Mouse (Mus musculus): ENCODE results near the gene Rbfox2. TPM values are rescaled to one million over a fixed set of nuclear protein-coding genes. Genes with fewer than 3 reads are reported as not detected.

Gene Rbfox2
- polyA plus RNA-seq, 1 experiment: 78.3 TPM

DNA sequence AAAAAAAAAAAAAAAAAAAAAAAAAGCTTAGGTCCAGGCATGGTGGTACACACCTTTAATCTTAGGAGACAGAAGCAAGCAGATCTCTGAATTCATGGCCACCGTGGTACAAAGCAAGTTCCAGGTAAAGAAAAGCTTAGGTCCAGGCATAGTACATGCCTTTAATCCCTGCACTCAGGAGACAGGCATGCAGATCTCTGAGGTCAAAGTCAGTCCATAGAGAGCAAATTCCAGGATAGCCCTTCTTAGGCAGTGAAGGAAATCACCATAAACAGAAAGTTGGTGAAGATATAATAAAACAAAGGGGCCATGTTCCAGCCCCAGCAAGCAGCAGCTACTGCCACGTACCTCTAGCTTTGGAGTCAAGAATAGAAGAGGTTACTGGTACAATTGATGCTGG is 44.0 kb downstream of the Rbfox2 start:
- H3K9ac ChIP-seq (ENCODE audit: low read depth, poor library complexity, severe bottlenecking): no peak overlapping the region
- H3K27me3 ChIP-seq (ENCODE audit: control insufficient read depth, insufficient read depth, low read length, poor library complexity, severe bottlenecking): no peaks in the 10 kb centered on the region
- no peaks in the 10 kb centered on the region for H3K9me3 ChIP-seq (replicated peaks; ENCODE audit: control insufficient read depth, insufficient read depth, low read length, poor library complexity, severe bottlenecking)
- H3K27ac ChIP-seq (ENCODE audit: insufficient read depth, low read length): no peak overlapping the region
- H3K36me3 ChIP-seq (ENCODE audit: control insufficient read depth, insufficient read depth, low read length, poor library complexity, severe bottlenecking): no peaks in the 10 kb centered on the region
- H3K4me3 ChIP-seq (ENCODE audit: low read depth, low read length): no peak overlapping the region
- TF ChIP-seq EP300 (IDR thresholded peaks at IDR 0.05; ENCODE audit: insufficient read depth, low read depth, low read length) (no peak), POLR2A (IDR thresholded peaks at IDR 0.05; ENCODE audit: insufficient read depth, low read length) (no peak), CTCF (IDR thresholded peaks at IDR 0.05; ENCODE audit: low read depth, low read length) (no peak)
- peaks cover 4% of the 10 kb centered on the region for H3K4me1 ChIP-seq (ENCODE audit: control insufficient read depth, insufficient read depth, low read length)

DNA sequence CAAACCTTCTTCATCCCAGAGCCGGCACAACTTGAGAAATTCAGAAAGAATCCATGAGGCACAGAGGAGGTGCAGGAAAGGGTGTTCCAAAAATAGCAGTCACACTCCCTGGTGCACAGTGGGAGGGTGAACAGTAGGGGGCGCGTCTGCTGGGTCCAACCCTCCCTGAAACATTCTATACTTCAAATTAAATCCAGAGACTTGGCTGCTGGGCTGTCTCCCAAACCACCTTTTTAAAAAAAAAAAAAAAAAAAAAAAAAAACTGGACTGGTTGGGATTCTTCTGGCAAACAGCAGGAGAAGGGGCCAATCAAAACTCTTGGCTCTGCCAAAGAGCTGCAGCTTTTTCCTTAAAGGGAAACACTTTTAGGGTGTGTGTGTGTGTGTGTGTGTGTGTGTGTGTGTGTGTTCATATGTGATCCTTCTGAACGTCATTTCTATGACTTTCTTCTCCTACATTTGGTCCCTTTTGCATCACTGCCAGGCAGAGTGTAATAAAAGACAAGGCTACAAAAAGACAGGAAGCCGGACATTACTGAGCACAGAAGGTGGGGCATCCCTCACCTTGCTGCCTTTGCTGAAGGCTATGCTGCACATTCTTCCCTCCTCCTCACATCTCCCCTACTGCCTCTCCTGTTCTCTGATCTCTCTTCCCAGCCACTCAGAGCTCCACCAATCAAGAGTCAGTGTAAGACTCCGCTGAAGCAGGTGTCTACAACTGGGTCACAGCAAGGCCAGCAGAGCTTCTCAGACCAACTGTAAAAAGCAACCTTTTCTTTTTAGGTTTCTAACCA is 49.2 kb downstream of the Rbfox2 start:
- no peak overlapping the region for H3K9ac ChIP-seq (ENCODE audit: low read depth, poor library complexity, severe bottlenecking)
- no peak for TF ChIP-seq POLR2A (IDR thresholded peaks at IDR 0.05; ENCODE audit: insufficient read depth, low read length)
- TF ChIP-seq CTCF (IDR thresholded peaks at IDR 0.05; ENCODE audit: low read depth, low read length): peak; percentile 81
- TF ChIP-seq EP300 (IDR thresholded peaks at IDR 0.05; ENCODE audit: insufficient read depth, low read depth, low read length): peak; percentile 68; the same call in 1 of the 2 replicates
- H3K27ac ChIP-seq (ENCODE audit: insufficient read depth, low read length): peak overlapping the region; percentile 78; the same call in 1 of the 2 replicates
- H3K4me1 ChIP-seq (ENCODE audit: control insufficient read depth, insufficient read depth, low read length): peaks cover 8% of the 10 kb centered on the region
- no peaks in the 10 kb centered on the region for H3K27me3 ChIP-seq (ENCODE audit: control insufficient read depth, insufficient read depth, low read length, poor library complexity, severe bottlenecking)
- no peaks in the 10 kb centered on the region for H3K9me3 ChIP-seq (replicated peaks; ENCODE audit: control insufficient read depth, insufficient read depth, low read length, poor library complexity, severe bottlenecking)
- H3K36me3 ChIP-seq (ENCODE audit: control insufficient read depth, insufficient read depth, low read length, poor library complexity, severe bottlenecking): no peaks in the 10 kb centered on the region
- H3K4me3 ChIP-seq (ENCODE audit: low read depth, low read length): no peak overlapping the region

DNA sequence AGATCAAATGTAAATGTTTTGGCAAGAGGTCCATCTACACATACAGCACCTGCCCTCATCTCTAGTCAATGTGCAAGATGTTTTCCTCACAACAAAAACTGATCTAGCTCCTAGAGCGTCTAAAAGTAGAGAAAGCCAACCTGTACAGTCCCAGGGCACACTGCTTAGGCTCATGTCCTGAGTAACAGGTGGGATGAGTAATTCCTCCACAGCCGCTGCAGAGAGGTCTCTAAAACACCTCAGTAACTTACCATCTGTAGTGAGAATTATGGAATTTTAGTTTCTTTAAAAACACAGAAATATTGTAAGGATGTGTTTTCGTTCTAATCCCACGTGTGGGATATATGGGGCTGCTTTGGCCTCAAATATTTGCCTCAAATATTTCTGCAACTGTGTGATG is 50.0 kb downstream of the Rbfox2 start:
- H3K27me3 ChIP-seq (ENCODE audit: control insufficient read depth, insufficient read depth, low read length, poor library complexity, severe bottlenecking): no peaks in the 10 kb centered on the region
- TF ChIP-seq CTCF (IDR thresholded peaks at IDR 0.05; ENCODE audit: low read depth, low read length): no peak
- TF ChIP-seq POLR2A (IDR thresholded peaks at IDR 0.05; ENCODE audit: insufficient read depth, low read length): no peak
- no peak for TF ChIP-seq EP300 (IDR thresholded peaks at IDR 0.05; ENCODE audit: insufficient read depth, low read depth, low read length)
- no peaks in the 10 kb centered on the region for H3K36me3 ChIP-seq (ENCODE audit: control insufficient read depth, insufficient read depth, low read length, poor library complexity, severe bottlenecking)
- H3K4me3 ChIP-seq (ENCODE audit: low read depth, low read length): no peak overlapping the region
- H3K27ac ChIP-seq (ENCODE audit: insufficient read depth, low read length): peak overlapping the region; percentile 0; the same call in 1 of the 2 replicates
- peaks cover 8% of the 10 kb centered on the region for H3K4me1 ChIP-seq (ENCODE audit: control insufficient read depth, insufficient read depth, low read length)
- H3K9ac ChIP-seq (ENCODE audit: low read depth, poor library complexity, severe bottlenecking): no peak overlapping the region
- no peaks in the 10 kb centered on the region for H3K9me3 ChIP-seq (replicated peaks; ENCODE audit: control insufficient read depth, insufficient read depth, low read length, poor library complexity, severe bottlenecking)

DNA sequence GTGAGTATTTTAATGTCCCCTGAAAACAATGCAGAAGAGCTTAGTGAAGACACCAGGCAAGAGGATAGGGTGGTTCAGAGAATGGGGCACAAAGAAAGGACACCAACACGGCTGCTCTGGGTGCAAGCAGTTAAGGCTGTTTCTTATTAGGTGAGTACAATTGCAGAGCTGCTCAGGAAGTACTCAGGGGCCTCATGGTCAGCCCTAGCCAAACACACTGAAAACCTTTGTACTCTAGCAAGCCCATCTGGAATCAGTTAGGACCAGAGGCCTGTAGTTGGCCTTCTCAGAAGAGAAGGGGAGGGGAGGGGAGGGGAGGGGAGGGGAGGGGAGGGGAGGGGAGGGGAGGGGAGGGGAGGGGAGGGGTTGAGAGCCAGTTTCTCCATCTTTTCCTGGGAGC is 52.2 kb downstream of the Rbfox2 start:
- Histone ChIP-seq H3K27me3 (ENCODE audit: control insufficient read depth, insufficient read depth, low read length, poor library complexity, severe bottlenecking) (no peaks in the 10 kb centered on the region), H3K9me3 (replicated peaks; ENCODE audit: control insufficient read depth, insufficient read depth, low read length, poor library complexity, severe bottlenecking) (no peaks in the 10 kb centered on the region), H3K9ac (ENCODE audit: low read depth, poor library complexity, severe bottlenecking) (no peak overlapping the region), H3K36me3 (ENCODE audit: control insufficient read depth, insufficient read depth, low read length, poor library complexity, severe bottlenecking) (no peaks in the 10 kb centered on the region), H3K27ac (ENCODE audit: insufficient read depth, low read length) (no peak overlapping the region), H3K4me3 (ENCODE audit: low read depth, low read length) (no peak overlapping the region), H3K4me1 (ENCODE audit: control insufficient read depth, insufficient read depth, low read length) (peaks cover 8% of the 10 kb centered on the region)
- TF ChIP-seq POLR2A (IDR thresholded peaks at IDR 0.05; ENCODE audit: insufficient read depth, low read length): no peak
- no peak for TF ChIP-seq CTCF (IDR thresholded peaks at IDR 0.05; ENCODE audit: low read depth, low read length)
- no peak for TF ChIP-seq EP300 (IDR thresholded peaks at IDR 0.05; ENCODE audit: insufficient read depth, low read depth, low read length)

DNA sequence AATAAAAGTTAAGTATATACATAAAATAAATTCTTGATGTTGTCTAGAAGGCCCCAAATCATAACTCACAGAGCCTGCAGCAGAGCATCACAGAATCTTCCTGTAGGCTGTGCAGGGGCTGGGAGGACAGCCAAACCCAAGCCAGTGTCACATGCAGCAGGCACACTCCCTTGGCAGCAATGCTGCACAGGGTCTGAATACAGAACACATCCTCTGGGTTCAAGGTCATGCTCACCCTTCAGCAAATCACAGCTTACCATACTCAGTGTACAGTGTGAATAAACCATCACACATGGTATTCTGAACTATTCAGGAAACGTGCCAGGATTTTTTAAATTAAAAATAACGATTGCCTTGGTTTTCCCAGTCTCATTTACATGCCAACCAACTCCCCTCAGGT is 52.7 kb downstream of the Rbfox2 start:
- H3K27me3 ChIP-seq (ENCODE audit: control insufficient read depth, insufficient read depth, low read length, poor library complexity, severe bottlenecking): no peaks in the 10 kb centered on the region
- H3K9me3 ChIP-seq (replicated peaks; ENCODE audit: control insufficient read depth, insufficient read depth, low read length, poor library complexity, severe bottlenecking): no peaks in the 10 kb centered on the region
- TF ChIP-seq EP300 (IDR thresholded peaks at IDR 0.05; ENCODE audit: insufficient read depth, low read depth, low read length): no peak
- no peak for TF ChIP-seq POLR2A (IDR thresholded peaks at IDR 0.05; ENCODE audit: insufficient read depth, low read length)
- no peak for TF ChIP-seq CTCF (IDR thresholded peaks at IDR 0.05; ENCODE audit: low read depth, low read length)
- H3K36me3 ChIP-seq (ENCODE audit: control insufficient read depth, insufficient read depth, low read length, poor library complexity, severe bottlenecking): no peaks in the 10 kb centered on the region
- no peak overlapping the region; the same call in 1 of the 2 replicates for H3K27ac ChIP-seq (ENCODE audit: insufficient read depth, low read length)
- H3K4me1 ChIP-seq (ENCODE audit: control insufficient read depth, insufficient read depth, low read length): peaks cover 8% of the 10 kb centered on the region
- no peak overlapping the region for H3K9ac ChIP-seq (ENCODE audit: low read depth, poor library complexity, severe bottlenecking)
- no peak overlapping the region for H3K4me3 ChIP-seq (ENCODE audit: low read depth, low read length)

DNA sequence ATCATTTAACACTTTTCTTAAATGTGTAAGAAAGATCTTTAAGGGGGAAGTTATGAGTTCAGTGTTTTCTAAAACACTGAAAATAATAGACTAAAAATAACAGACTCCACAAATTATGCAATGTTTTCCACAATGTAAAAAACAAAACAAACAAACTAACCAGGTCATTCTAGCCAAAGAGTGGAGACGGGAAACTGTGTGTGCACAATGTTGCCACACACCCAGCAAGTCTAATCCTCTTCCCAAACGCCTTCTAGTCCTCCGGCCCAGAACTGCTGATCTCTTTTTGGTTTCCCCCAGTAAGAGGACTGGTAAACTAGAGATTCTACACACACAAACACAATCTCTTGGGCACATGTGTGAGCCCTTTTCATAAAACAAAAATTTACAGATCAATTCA is 55.1 kb downstream of the Rbfox2 start:
- peaks cover 5% of the 10 kb centered on the region for H3K4me1 ChIP-seq (ENCODE audit: control insufficient read depth, insufficient read depth, low read length)
- no peak overlapping the region for H3K27ac ChIP-seq (ENCODE audit: insufficient read depth, low read length)

More for the DNA sequence above, 55.1 kb downstream of the Rbfox2 start:
- H3K4me3 ChIP-seq (ENCODE audit: low read depth, low read length): no peak overlapping the region
- no peaks in the 10 kb centered on the region for H3K27me3 ChIP-seq (ENCODE audit: control insufficient read depth, insufficient read depth, low read length, poor library complexity, severe bottlenecking)
- H3K36me3 ChIP-seq (ENCODE audit: control insufficient read depth, insufficient read depth, low read length, poor library complexity, severe bottlenecking): no peaks in the 10 kb centered on the region
- H3K9me3 ChIP-seq (replicated peaks; ENCODE audit: control insufficient read depth, insufficient read depth, low read length, poor library complexity, severe bottlenecking): no peaks in the 10 kb centered on the region
- no peak overlapping the region for H3K9ac ChIP-seq (ENCODE audit: low read depth, poor library complexity, severe bottlenecking)
- TF ChIP-seq POLR2A (IDR thresholded peaks at IDR 0.05; ENCODE audit: insufficient read depth, low read length) (no peak), EP300 (IDR thresholded peaks at IDR 0.05; ENCODE audit: insufficient read depth, low read depth, low read length) (no peak), CTCF (IDR thresholded peaks at IDR 0.05; ENCODE audit: low read depth, low read length) (no peak)
